ENCODE assay signal across 8 mouse cellular contexts in the genomic region with DNA sequence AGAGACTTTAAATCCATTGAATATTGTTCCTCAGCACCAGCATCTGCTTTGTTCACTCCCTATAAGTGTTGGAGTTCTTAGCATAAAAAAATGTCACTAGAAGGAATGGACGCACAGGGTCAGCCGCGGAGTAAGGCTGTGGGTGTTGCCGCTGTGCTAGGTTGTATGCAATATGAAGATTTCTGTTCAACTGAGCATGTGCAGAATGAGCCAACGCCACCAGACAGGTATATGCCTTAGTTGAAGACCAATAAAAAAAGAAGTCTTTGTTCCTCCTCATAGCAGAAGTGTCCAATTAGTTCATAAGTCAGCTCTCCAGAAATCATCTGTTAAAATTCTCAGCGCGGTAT. TPM values are rescaled to one million over a fixed set of nuclear protein-coding genes. Genes with fewer than 3 reads are reported as not detected.
DNase-seq lines count a peak whose midpoint lies in the region; ATAC-seq and TF ChIP-seq lines count a peak whose summit lies in the region.

No protein-coding gene starts in this region.

- TF ChIP-seq EP300 in liver, postnatal 0 days (IDR thresholded peaks at IDR 0.05; ENCODE audit: low read depth) = no peak

- no peaks in the 10 kb centered on the region for H3K4me1 ChIP-seq in spleen, adult 2 months (ENCODE audit: control insufficient read depth, insufficient read depth, insufficient read length)
- H3K4me1 ChIP-seq in cerebellum, adult 2 months (ENCODE audit: control insufficient read depth, insufficient read depth, low read length) = no peaks in the 10 kb centered on the region
- no peaks in the 10 kb centered on the region for H3K4me1 ChIP-seq in heart, embryonic 10.5 days
- H3K4me1 ChIP-seq in kidney, embryonic 15.5 days = no peaks in the 10 kb centered on the region
- H3K4me1 ChIP-seq in liver, postnatal 0 days (ENCODE audit: insufficient read depth) = no peaks in the 10 kb centered on the region
- H3K4me1 ChIP-seq in neural tube, embryonic 14.5 days (ENCODE audit: control insufficient read depth, insufficient read depth, low read length) = 0 out of 2 replicates have a peak, but pooled peaks cover 4% of the 10 kb centered on the region

- no peak for TF ChIP-seq POLR2A in spleen, adult 2 months (IDR thresholded peaks at IDR 0.05; ENCODE audit: low read depth, low read length)
- TF ChIP-seq POLR2A in cerebellum, adult 2 months (IDR thresholded peaks at IDR 0.05; ENCODE audit: borderline replicate concordance, insufficient read depth, low read length) = 0 out of 2 replicates have a peak, but pooled peaks have one; percentile 23

- H3K4me2 ChIP-seq in kidney, embryonic 15.5 days = peak overlapping the region; percentile 59
- H3K4me2 ChIP-seq in liver, postnatal 0 days (ENCODE audit: low read depth, low read length) = peak overlapping the region; percentile 75
- H3K4me2 ChIP-seq in neural tube, embryonic 14.5 days (ENCODE audit: low read depth, low read length) = peak overlapping the region; percentile 55

- no peak for TF ChIP-seq CTCF in spleen, adult 2 months (IDR thresholded peaks at IDR 0.05; ENCODE audit: extremely low read depth, insufficient read depth, insufficient read length, insufficient replicate concordance)
- no peak for TF ChIP-seq CTCF in cerebellum, adult 2 months (IDR thresholded peaks at IDR 0.05; ENCODE audit: borderline replicate concordance, insufficient read depth, low read depth, low read length)
- TF ChIP-seq CTCF in liver, postnatal 0 days (IDR thresholded peaks at IDR 0.05; ENCODE audit: low read depth) = no peak

- peak overlapping the region; percentile 45 for H3K9ac ChIP-seq in kidney, embryonic 15.5 days
- H3K9ac ChIP-seq in liver, postnatal 0 days (replicated peaks) = no peak overlapping the region
- peak overlapping the region; percentile 50; the same call in 1 of the 2 replicates for H3K9ac ChIP-seq in neural tube, embryonic 14.5 days (replicated peaks; ENCODE audit: low read depth, low read length)

- no peaks in the 10 kb centered on the region for H3K36me3 ChIP-seq in spleen, adult 2 months (ENCODE audit: control insufficient read depth, insufficient read depth, low read length)
- H3K36me3 ChIP-seq in heart, embryonic 10.5 days = no peaks in the 10 kb centered on the region
- H3K36me3 ChIP-seq in kidney, embryonic 15.5 days = no peaks in the 10 kb centered on the region
- H3K36me3 ChIP-seq in liver, postnatal 0 days (replicated peaks; ENCODE audit: insufficient read depth, low read length) = no peaks in the 10 kb centered on the region
- no peaks in the 10 kb centered on the region for H3K36me3 ChIP-seq in neural tube, embryonic 14.5 days (ENCODE audit: control insufficient read depth, insufficient read depth, low read length)

- WGBS in spleen, adult 2 months = 31% methylated on average over 7 of the region's 7 CpGs
- WGBS in cerebellum, adult 2 months = 10% methylated on average over 7 of the region's 7 CpGs
- WGBS in heart, embryonic 10.5 days = 21% methylated on average over 7 of the region's 7 CpGs
- WGBS in kidney, embryonic 15.5 days = 15% methylated on average over 7 of the region's 7 CpGs
- 19% methylated on average over 7 of the region's 7 CpGs for WGBS in liver, postnatal 0 days (ENCODE audit: insufficient replicate concordance)
- 26% methylated on average over 7 of the region's 7 CpGs for WGBS in neural tube, embryonic 14.5 days

- H3K27me3 ChIP-seq in spleen, adult 2 months (ENCODE audit: control insufficient read depth, insufficient read depth, low read length) = no peaks in the 10 kb centered on the region
- no peaks in the 10 kb centered on the region for H3K27me3 ChIP-seq in cerebellum, adult 2 months (ENCODE audit: control insufficient read depth, insufficient read depth, low read length)
- no peaks in the 10 kb centered on the region for H3K27me3 ChIP-seq in heart, embryonic 10.5 days (ENCODE audit: insufficient read depth, poor library complexity, severe bottlenecking)
- H3K27me3 ChIP-seq in kidney, embryonic 15.5 days = no peaks in the 10 kb centered on the region
- no peaks in the 10 kb centered on the region for H3K27me3 ChIP-seq in liver, postnatal 0 days (ENCODE audit: insufficient read depth, low read length)
- H3K27me3 ChIP-seq in neural tube, embryonic 14.5 days (ENCODE audit: control insufficient read depth, insufficient read depth, low read length) = no peaks in the 10 kb centered on the region

- H3K4me3 ChIP-seq in spleen, adult 2 months (ENCODE audit: extremely low read depth, insufficient read depth, insufficient read length) = peak overlapping the region; percentile 75
- peak overlapping the region; percentile 91 for H3K4me3 ChIP-seq in cerebellum, adult 2 months (replicated peaks; ENCODE audit: insufficient read depth, low read depth, low read length)
- H3K4me3 ChIP-seq in heart, embryonic 10.5 days = peak overlapping the region; percentile 66
- peak overlapping the region; percentile 61 for H3K4me3 ChIP-seq in kidney, embryonic 15.5 days (replicated peaks)
- H3K4me3 ChIP-seq in liver, postnatal 0 days (ENCODE audit: low read depth, low read length) = peak overlapping the region; percentile 59
- H3K4me3 ChIP-seq in neural tube, embryonic 14.5 days (ENCODE audit: low read depth, low read length) = peak overlapping the region; percentile 57

- ATAC-seq in kidney, embryonic 15.5 days (replicated peaks; ENCODE audit: low FRiP score) = no peak
- ATAC-seq in liver, postnatal 0 days = no peak
- peak; percentile 58 for ATAC-seq in neural tube, embryonic 14.5 days (ENCODE audit: low read depth)

- no peaks in the 10 kb centered on the region for H3K9me3 ChIP-seq in heart, embryonic 10.5 days
- no peaks in the 10 kb centered on the region for H3K9me3 ChIP-seq in kidney, embryonic 15.5 days (replicated peaks)
- H3K9me3 ChIP-seq in liver, postnatal 0 days (ENCODE audit: low read length) = no peaks in the 10 kb centered on the region
- H3K9me3 ChIP-seq in neural tube, embryonic 14.5 days (ENCODE audit: control insufficient read depth, low read length) = no peaks in the 10 kb centered on the region

- peak in 1 of 2 experiments; percentile 3 for DNase-seq in spleen, adult 2 months (ENCODE audit: low read depth in 1 of 2, low spot score in 2 of 2)
- no peak for DNase-seq in spleen, postnatal 14 days (ENCODE audit: low spot score in 2 of 2)
- DNase-seq in cerebellum, adult 2 months = peak; percentile 39 to 58
- DNase-seq in heart, embryonic 10.5 days (ENCODE audit: low spot score) = no peak
- DNase-seq in liver, postnatal 0 days = peak; percentile 12
- no peak for DNase-seq in gastrocnemius, postnatal 14 days

- no peak overlapping the region for H3K27ac ChIP-seq in spleen, adult 2 months (ENCODE audit: insufficient read depth, low read length)
- peak overlapping the region; percentile 92; the same call in 1 of the 2 replicates for H3K27ac ChIP-seq in cerebellum, adult 2 months (ENCODE audit: insufficient read depth, low read length)
- H3K27ac ChIP-seq in heart, embryonic 10.5 days = peak overlapping the region; percentile 90; the same call in 1 of the 2 replicates
- H3K27ac ChIP-seq in kidney, embryonic 15.5 days = peak overlapping the region; percentile 78
- H3K27ac ChIP-seq in liver, postnatal 0 days (ENCODE audit: low read depth) = peak overlapping the region; percentile 67; the same call in 1 of the 2 replicates
- H3K27ac ChIP-seq in neural tube, embryonic 14.5 days (ENCODE audit: low read depth, low read length) = peak overlapping the region; percentile 85

- intact Hi-C loops in gastrocnemius, postnatal 14 days (cut with DNase I; ENCODE audit: low total_unique reads) = no loop called here

RNA-seq across cellular contexts. Expression of a gene that starts 3.7 kb away (rescaled TPM):
- polyA plus RNA-seq in spleen, adult 2 months (2012; rRNA removed) = 0.98 and 1.5 TPM in 2 replicates
- 24.5 and 26.6 TPM in 2 replicates for polyA plus RNA-seq in cerebellum, adult 2 months (2012; rRNA removed)
- polyA plus RNA-seq in heart, embryonic 10.5 days (2016; fragmentation: Nextera tagmentation; extraction: Ambion mirVana) = 5.9 and 6.4 TPM in 2 replicates
- 15.6 and 17.4 TPM in 2 replicates for polyA plus RNA-seq in kidney, embryonic 15.5 days (2015; fragmentation: Nextera tagmentation; extraction: Ambion mirVana)
- polyA plus RNA-seq in liver, postnatal 0 days (2015; fragmentation: Nextera tagmentation; extraction: Ambion mirVana) = 1.9 and 2.2 TPM in 2 replicates
- polyA plus RNA-seq in neural tube, embryonic 14.5 days (2014; fragmentation: Nextera tagmentation; extraction: Ambion mirVana) = 55.1 and 62.2 TPM in 2 replicates
- total RNA-seq in gastrocnemius, postnatal 14 days (2021) = 10 to 100 TPM; 16.2 to 18.8 TPM

Comparison
In these comparisons a context has a peak if more than half of its experiments do, and no peak if none do; other contexts are left out.
1. DNase-seq: peak in cerebellum, adult 2 months (2 of 2) and liver, postnatal 0 days (single experiment); none in spleen, postnatal 14 days (0 of 2), heart, embryonic 10.5 days (single experiment) and gastrocnemius, postnatal 14 days (single experiment).
2. Peak in every context shown above with its lines, with median percentiles within 50 percentile points of each other: H3K4me3 ChIP-seq and H3K4me2 ChIP-seq.